Mouse (Mus musculus): Measurements from ENCODE around the gene Il22ra1. TPM values are rescaled to one million over a fixed set of nuclear protein-coding genes. Genes with fewer than 3 reads are reported as not detected.

The Il22ra1 gene
- total RNA-seq, 2 experiments from 2014 or later: 0.13 to 0.49 TPM

Other genes starting within 250 kb of the Il22ra1 start
- gene Stpg1, start 233.4 kb upstream of the Il22ra1 start, total RNA-seq (2021): under 1 TPM in 1 of 2 experiments, not detected in 1; 0.22 TPM
- 10 to 100 TPM in 1 of 2 experiments, 1 to 10 TPM in 1; 7.4 to 11.0 TPM for gene Nipal3, start 233.1 kb upstream of the Il22ra1 start, total RNA-seq (2021)
- gene Grhl3, start 154.5 kb upstream of the Il22ra1 start, total RNA-seq (2021): under 1 TPM; 0.16 to 0.29 TPM
- under 1 TPM; 0.23 to 0.42 TPM for gene Ifnlr1, start 41.9 kb upstream of the Il22ra1 start, total RNA-seq (2021)
- gene Myom3, start 31.5 kb downstream of the Il22ra1 start, total RNA-seq (2021): 10 to 100 TPM; 36.6 to 76.7 TPM
- 10 to 100 TPM; 30.9 to 33.0 TPM for gene Srsf10, start 127.6 kb downstream of the Il22ra1 start, total RNA-seq (2021)
- 10 to 100 TPM; 44.3 to 59.3 TPM for gene Pnrc2, start 145.7 kb downstream of the Il22ra1 start, total RNA-seq (2021)
- gene Cnr2, start 167.2 kb downstream of the Il22ra1 start, total RNA-seq (2021): under 1 TPM; 0.47 to 0.60 TPM
- gene Fuca1, start 192.6 kb downstream of the Il22ra1 start, total RNA-seq (2021): 10 to 100 TPM; 20.6 to 27.8 TPM
- gene Hmgcl, start 218.3 kb downstream of the Il22ra1 start, total RNA-seq (2021): 10 to 100 TPM; 47.2 to 56.6 TPM
- gene Gale, start 235.6 kb downstream of the Il22ra1 start, total RNA-seq (2021): 1 to 10 TPM; 1.2 to 2.1 TPM
- 10 to 100 TPM; 28.9 to 29.2 TPM for gene Lypla2, start 244.5 kb downstream of the Il22ra1 start, total RNA-seq (2021)